Comparison of ENCODE assay signal across 7 mouse cellular contexts in genomic region chr7:73541079-73541390, GRCm38 (mm10). TPM values are rescaled to one million over a fixed set of nuclear protein-coding genes. Genes with fewer than 3 reads are reported as not detected.
DNase-seq lines count a peak whose midpoint lies in the region; ATAC-seq and TF ChIP-seq lines count a peak whose summit lies in the region.

No protein-coding gene starts in this region.

- peaks cover 8% of the 10 kb centered on the region for H3K36me3 ChIP-seq in lung, embryonic 16.5 days (ENCODE audit: control insufficient read depth, insufficient read depth, low read length)
- H3K36me3 ChIP-seq in forebrain, embryonic 10.5 days (replicated peaks): peaks cover 40% of the 10 kb centered on the region
- 0 out of 2 replicates have a peak, but pooled peaks cover 2% of the 10 kb centered on the region for H3K36me3 ChIP-seq in limb, embryonic 11.5 days (ENCODE audit: control insufficient read depth, insufficient read depth, low read length)

- TF ChIP-seq CTCF in olfactory bulb, adult 2 months (IDR thresholded peaks at IDR 0.05; ENCODE audit: insufficient read depth, low read depth, low read length): no peak

- no peaks in the 10 kb centered on the region for H3K9me3 ChIP-seq in lung, embryonic 16.5 days (ENCODE audit: control insufficient read depth, low read length)
- no peaks in the 10 kb centered on the region for H3K9me3 ChIP-seq in forebrain, embryonic 10.5 days
- H3K9me3 ChIP-seq in limb, embryonic 11.5 days (ENCODE audit: control insufficient read depth, low read length): no peaks in the 10 kb centered on the region

- no peaks in the 10 kb centered on the region for H3K27me3 ChIP-seq in lung, embryonic 16.5 days (ENCODE audit: control insufficient read depth, insufficient read depth, low read depth, low read length)
- H3K27me3 ChIP-seq in forebrain, embryonic 10.5 days (ENCODE audit: poor library complexity, severe bottlenecking): no peaks in the 10 kb centered on the region
- no peaks in the 10 kb centered on the region for H3K27me3 ChIP-seq in limb, embryonic 11.5 days (ENCODE audit: control insufficient read depth, insufficient read depth, low read length)

- H3K4me3 ChIP-seq in lung, embryonic 16.5 days (ENCODE audit: low read length): peak overlapping the region; percentile 81
- H3K4me3 ChIP-seq in forebrain, embryonic 10.5 days: peak overlapping the region; percentile 60
- peak overlapping the region; percentile 56 for H3K4me3 ChIP-seq in limb, embryonic 11.5 days (ENCODE audit: low read depth, low read length)
- no peak overlapping the region for H3K4me3 ChIP-seq in olfactory bulb, adult 2 months (ENCODE audit: insufficient read depth, low read depth, low read length)

- peaks cover 6% of the 10 kb centered on the region; the same call in 1 of the 2 replicates for H3K4me1 ChIP-seq in lung, embryonic 16.5 days (replicated peaks; ENCODE audit: control insufficient read depth, insufficient read depth, low read length)
- H3K4me1 ChIP-seq in forebrain, embryonic 10.5 days: peaks cover 18% of the 10 kb centered on the region
- no peaks in the 10 kb centered on the region for H3K4me1 ChIP-seq in limb, embryonic 11.5 days (ENCODE audit: control insufficient read depth, insufficient read depth, low read length)
- no peaks in the 10 kb centered on the region; the same call in 1 of the 2 replicates for H3K4me1 ChIP-seq in olfactory bulb, adult 2 months (ENCODE audit: control insufficient read depth, insufficient read depth, low read length)

- DNase-seq in lung, adult 18-20 months: no peak
- DNase-seq in forebrain, embryonic 10.5 days (ENCODE audit: extremely low spot score, low spot score): no peak
- DNase-seq in limb, embryonic 11.5 days (ENCODE audit: low spot score): no peak
- no peak for DNase-seq in thymus, postnatal 25 days
- DNase-seq in adrenal gland, adult 2 months: no peak

- 0% methylated on average over 4 of the region's 4 CpGs for WGBS in lung, embryonic 16.5 days
- WGBS in forebrain, embryonic 10.5 days: under 1% methylated on average over 4 of the region's 4 CpGs
- WGBS in limb, embryonic 11.5 days: 1% methylated on average over 4 of the region's 4 CpGs
- 0% methylated on average over 4 of the region's 4 CpGs for WGBS in olfactory bulb, adult 2 months

- TF ChIP-seq POLR2A in olfactory bulb, adult 2 months (IDR thresholded peaks at IDR 0.05; ENCODE audit: insufficient read depth, low read depth, low read length): no peak

- H3K27ac ChIP-seq in lung, embryonic 16.5 days (ENCODE audit: low read length): peak overlapping the region; percentile 100
- peak overlapping the region; percentile 96 for H3K27ac ChIP-seq in forebrain, embryonic 10.5 days
- peak overlapping the region; percentile 98 for H3K27ac ChIP-seq in limb, embryonic 11.5 days (replicated peaks; ENCODE audit: low read depth, low read length)
- peak overlapping the region; percentile 99; the same call in 1 of the 2 replicates for H3K27ac ChIP-seq in olfactory bulb, adult 2 months (ENCODE audit: insufficient read depth, low read depth, low read length)

- no peak for ATAC-seq in lung, embryonic 16.5 days (ENCODE audit: low read depth)
- no peak for ATAC-seq in limb, embryonic 11.5 days (ENCODE audit: insufficient number of reproducible peaks, low FRiP score, low TSS enrichment, low read depth)

- H3K9ac ChIP-seq in lung, embryonic 16.5 days (ENCODE audit: low read length): peak overlapping the region; percentile 95
- H3K9ac ChIP-seq in limb, embryonic 11.5 days (ENCODE audit: low read length): peak overlapping the region; percentile 92

- no peak overlapping the region; the same call in 1 of the 2 replicates for H3K4me2 ChIP-seq in lung, embryonic 16.5 days (ENCODE audit: low read depth, low read length)
- H3K4me2 ChIP-seq in limb, embryonic 11.5 days (ENCODE audit: low read depth, severe bottlenecking): peak overlapping the region; percentile 66; the same call in 1 of the 2 replicates

RNA-seq across cellular contexts. Expression of gene Chd2, which starts 0.6 kb away (rescaled TPM):
- 53.7 and 58.9 TPM in 2 replicates for polyA plus RNA-seq in lung, embryonic 16.5 days (2015; fragmentation: Nextera tagmentation; extraction: Ambion mirVana)
- 45.1 and 45.7 TPM in 2 replicates for polyA plus RNA-seq in forebrain, embryonic 10.5 days (2016; fragmentation: Nextera tagmentation; extraction: Ambion mirVana)
- 48.9 and 64.6 TPM in 2 replicates for polyA plus RNA-seq in limb, embryonic 11.5 days (2014; fragmentation: Nextera tagmentation; extraction: Ambion mirVana)
- 211 and 544 TPM in 2 replicates for polyA plus RNA-seq in olfactory bulb, adult 2 months (2012; ENCODE audit: insufficient read depth, insufficient read length, low replicate concordance, missing spikeins)
- total RNA-seq in adrenal gland, adult 2 months (2021): 10 to 100 TPM; 28.3 to 45.9 TPM
- polyA plus RNA-seq in adrenal gland, adult 2 months (2012; rRNA removed): 11.1 and 12.9 TPM in 2 replicates
